10 mouse cellular contexts compared by ENCODE assay signal in genomic region chr14:8092573-8092972, GRCm38 (mm10). TPM values are rescaled to one million over a fixed set of nuclear protein-coding genes. Genes with fewer than 3 reads are reported as not detected.
DNase-seq lines count a peak whose midpoint lies in the region; ATAC-seq and TF ChIP-seq lines count a peak whose summit lies in the region.
"Had no signal": no experiment of that assay in that cellular context is flagged by ENCODE, and none has a peak within 500 bp of the region (broad histone marks: within the 10 kb centered on the region; RNA-seq: fewer than 3 reads in every experiment).

No protein-coding gene starts in this region.

- peak; percentile 78 for TF ChIP-seq CTCF in layer of hippocampus, adult 2 months (conservative IDR thresholded peaks at IDR 0.05)
- peak in 1 of 3 experiments; percentile 53; a peak in 2 of 6 replicates for TF ChIP-seq CTCF in MEL (IDR thresholded peaks at IDR 0.05 in 2 of 3, conservative IDR thresholded peaks at IDR 0.05 in 1 of 3; ENCODE audit: control insufficient read depth in 1 of 3, insufficient read depth in 1 of 3, low read depth in 2 of 3, low read length in 3 of 3, poor library complexity in 1 of 3, severe bottlenecking in 1 of 3)
- peak; percentile 17; the same call in 1 of the 2 replicates for TF ChIP-seq CTCF in cortical plate, adult 2 months (IDR thresholded peaks at IDR 0.05; ENCODE audit: extremely low read depth, insufficient read depth, low read length)

- peak in 1 of 2 experiments; percentile 35 for DNase-seq in layer of hippocampus, adult 2 months (ENCODE audit: low spot score in 2 of 2)
- no peak for DNase-seq in layer of hippocampus, adult 8-10 months (ENCODE audit: low spot score in 2 of 2)
- DNase-seq in MEL (ENCODE audit: low read depth, low spot score): peak; percentile 59
- DNase-seq in layer of hippocampus, postnatal 36 days: no peak
- no peak for DNase-seq in right cerebral cortex, adult 2 months (ENCODE audit: low spot score in 2 of 2)
- DNase-seq in spleen, adult 18-20 months: no peak

- peaks cover 0 to 11% of the 10 kb centered on the region in 2 experiments; a peak in 3 of 4 replicates for H3K36me3 ChIP-seq in MEL (ENCODE audit: control insufficient read depth in 1 of 2, insufficient read depth in 2 of 2, low read length in 2 of 2)

- H3K4me1 ChIP-seq in MEL (ENCODE audit: control insufficient read depth in 1 of 2, insufficient read depth in 2 of 2, low read length in 2 of 2): no peaks in the 10 kb centered on the region
- no peaks in the 10 kb centered on the region; the same call in 1 of the 2 replicates for H3K4me1 ChIP-seq in cortical plate, adult 2 months (ENCODE audit: control insufficient read depth, insufficient read depth, low read length)
- H3K4me1 ChIP-seq: embryonic facial prominence, embryonic 12.5 days had no signal

- no peaks in the 10 kb centered on the region for H3K27me3 ChIP-seq in MEL (ENCODE audit: control insufficient read depth in 1 of 2, insufficient read depth in 2 of 2, low read length in 2 of 2)
- H3K27me3 ChIP-seq: embryonic facial prominence, embryonic 12.5 days; liver, embryonic 15.5 days had no signal

- TF ChIP-seq RAD21 in MEL (IDR thresholded peaks at IDR 0.05; ENCODE audit: low read depth, low read length): peak; percentile 48

- no peak overlapping the region for H3K27ac ChIP-seq in layer of hippocampus, adult 2 months
- no peak overlapping the region for H3K27ac ChIP-seq in MEL (ENCODE audit: control insufficient read depth, low read depth, low read length)
- H3K27ac ChIP-seq in cortical plate, adult 2 months (ENCODE audit: insufficient read depth, low read length): no peak overlapping the region
- H3K27ac ChIP-seq: embryonic facial prominence, embryonic 12.5 days; liver, embryonic 15.5 days had no signal

- peak; percentile 45 for ATAC-seq in megakaryocyte, adult 5-6 weeks (ENCODE audit: poor library complexity, severe bottlenecking)

- no peak overlapping the region for H3K4me3 ChIP-seq in layer of hippocampus, adult 2 months
- no peak overlapping the region for H3K4me3 ChIP-seq in MEL (ENCODE audit: control insufficient read depth in 1 of 2, insufficient read depth in 1 of 2, low read depth in 2 of 2, low read length in 2 of 2)
- H3K4me3 ChIP-seq in cortical plate, adult 2 months (ENCODE audit: insufficient read depth, low read length): no peak overlapping the region
- H3K4me3 ChIP-seq: embryonic facial prominence, embryonic 12.5 days; liver, embryonic 15.5 days had no signal

- H3K79me2 ChIP-seq in MEL (ENCODE audit: control insufficient read depth, insufficient read depth, low read length, poor library complexity): no peaks in the 10 kb centered on the region

- TF ChIP-seq POLR2A in MEL (IDR thresholded peaks at IDR 0.05; ENCODE audit: control insufficient read depth in 1 of 2, insufficient read depth in 1 of 2, low read depth in 1 of 2, low read length in 2 of 2, poor library complexity in 1 of 2): no peak
- TF ChIP-seq POLR2A in cortical plate, adult 2 months (IDR thresholded peaks at IDR 0.05; ENCODE audit: extremely low read depth, insufficient read depth, low read length): no peak

- H3K9ac ChIP-seq in MEL (ENCODE audit: control insufficient read depth, low read depth, low read length, poor library complexity, severe bottlenecking): no peak overlapping the region
- H3K9ac ChIP-seq: embryonic facial prominence, embryonic 12.5 days; liver, embryonic 15.5 days had no signal

- TF ChIP-seq EP300 in MEL (IDR thresholded peaks at IDR 0.05; ENCODE audit: low read depth in 1 of 2, low read length in 2 of 2): no peak

- no peaks in the 10 kb centered on the region for H3K9me3 ChIP-seq in MEL (replicated peaks; ENCODE audit: insufficient read depth, low read length)
- H3K9me3 ChIP-seq: embryonic facial prominence, embryonic 12.5 days; liver, embryonic 15.5 days had no signal

TF ChIP-seq in MEL, 35 proteins besides CTCF, POLR2A, EP300 and RAD21:
- TF ChIP-seq HCFC1 (IDR thresholded peaks at IDR 0.05; ENCODE audit: low read depth, low read length) (no peak), CHD2 (IDR thresholded peaks at IDR 0.05; ENCODE audit: low read length) (no peak), SMC3 (IDR thresholded peaks at IDR 0.05; ENCODE audit: low read depth, low read length) (peak; percentile 28; the same call in 1 of the 2 replicates), POLR2AphosphoS2 (IDR thresholded peaks at IDR 0.05; ENCODE audit: low read length) (0 out of 2 replicates have a peak, but pooled peaks have one; percentile 3), ZNF384 (IDR thresholded peaks at IDR 0.05; ENCODE audit: low read depth, low read length) (no peak), POLR2AphosphoS5 (IDR thresholded peaks at IDR 0.05; ENCODE audit: borderline replicate concordance, low read depth, low read length) (no peak)

RNA-seq across cellular contexts. Expression of gene Pxk, which starts 5.4 kb away (rescaled TPM):
- 10 to 100 TPM; 28.5 to 28.9 TPM for total RNA-seq in layer of hippocampus, adult 2 months (2021)
- 10 to 100 TPM; 27.9 to 36.9 (median 30.0) TPM for total RNA-seq in layer of hippocampus, adult 8-10 months (2022)
- total RNA-seq in MEL (2012; rRNA removed): 5.9 and 6.1 TPM in 2 replicates
- polyA plus RNA-seq in MEL (2012; ENCODE audit: insufficient read depth in 1 of 2, insufficient read length in 2 of 2, low read depth in 1 of 2, low replicate concordance in 2 of 2, missing spikeins in 1 of 2): 10 to 100 TPM in 1 of 2 experiments, not detected in 1; 12.9 TPM
- polyA plus RNA-seq in cortical plate, adult 2 months (2012; rRNA removed): 39.4 and 41.6 TPM in 2 replicates
- 41.9 and 47.3 TPM in 2 replicates for total RNA-seq in megakaryocyte, adult 5-6 weeks (2015)
- total RNA-seq in megakaryocyte, adult 5-6 weeks (2017): 28.0 and 37.9 TPM in 2 replicates
- 10 to 100 TPM; 26.8 to 32.8 TPM for total RNA-seq in layer of hippocampus, postnatal 36 days (2021)

RNA-seq across cellular contexts. Expression of gene Rpp14, which starts 12.4 kb away (rescaled TPM):
- 10 to 100 TPM; 30.5 to 31.7 TPM for total RNA-seq in layer of hippocampus, adult 2 months (2021)
- 10 to 100 TPM; 24.4 to 31.5 (median 29.1) TPM for total RNA-seq in layer of hippocampus, adult 8-10 months (2022)
- total RNA-seq in MEL (2012; rRNA removed): 31.5 and 41.2 TPM in 2 replicates
- 10 to 100 TPM in 1 of 2 experiments, not detected in 1; 45.5 TPM for polyA plus RNA-seq in MEL (2012; ENCODE audit: insufficient read depth in 1 of 2, insufficient read length in 2 of 2, low read depth in 1 of 2, low replicate concordance in 2 of 2, missing spikeins in 1 of 2)
- 30.9 and 32.3 TPM in 2 replicates for polyA plus RNA-seq in cortical plate, adult 2 months (2012; rRNA removed)
- total RNA-seq in megakaryocyte, adult 5-6 weeks (2015): 14.7 and 14.9 TPM in 2 replicates
- 12.4 and 13.8 TPM in 2 replicates for total RNA-seq in megakaryocyte, adult 5-6 weeks (2017)
- total RNA-seq in layer of hippocampus, postnatal 36 days (2021): 10 to 100 TPM; 26.5 to 30.9 TPM
